Mouse (Mus musculus) liver, embryonic 14.5 days (tissue): ENCODE results near the gene Flna.

Experiments
- CTCF ChIP-seq: IDR thresholded peaks from 2 replicates; pipeline ENCODE4 v1.5.1; 2016; ENCODE audit warnings: antibody characterized with exemption, low read depth, control low read depth
- EP300 ChIP-seq: IDR thresholded peaks from 2 replicates; pipeline ENCODE4 v1.6.1; 2016; ENCODE audit warnings: antibody characterized with exemption, low read depth

DNA sequence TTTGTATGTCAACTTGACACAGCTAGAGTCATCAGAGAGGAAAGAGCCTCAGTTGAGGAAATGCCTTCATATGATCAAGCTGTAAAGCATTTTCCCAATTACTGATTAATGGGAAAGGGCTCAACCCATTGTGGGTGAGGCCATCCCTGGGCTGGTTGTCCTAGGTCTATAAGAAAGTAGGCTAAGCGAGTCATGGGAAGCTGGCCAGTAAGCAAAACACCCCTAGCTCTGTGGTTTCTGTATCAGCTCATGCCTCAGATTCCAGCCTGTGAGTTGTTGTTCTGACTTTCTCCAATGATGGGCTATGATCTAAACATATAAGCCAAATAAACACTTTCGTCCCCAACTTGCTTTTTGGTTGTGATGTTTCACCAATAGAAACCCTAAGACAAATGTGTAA is 46.1 kb downstream of the Flna start:
- TF ChIP-seq CTCF: no peak
- no peak for TF ChIP-seq EP300
